ENCODE assay signal across 22 mouse cellular contexts in genomic region chr15:97746748-97747147, GRCm38 (mm10). TPM values are rescaled to one million over a fixed set of nuclear protein-coding genes. Genes with fewer than 3 reads are reported as not detected.
DNase-seq lines count a peak whose midpoint lies in the region; ATAC-seq and TF ChIP-seq lines count a peak whose summit lies in the region.
"Had no signal": no experiment of that assay in that cellular context is flagged by ENCODE, and none has a peak within 500 bp of the region (broad histone marks: within the 10 kb centered on the region; RNA-seq: fewer than 3 reads in every experiment).

No protein-coding gene starts in this region.

- TF ChIP-seq CTCF in testis, adult 2 months (IDR thresholded peaks at IDR 0.05; ENCODE audit: control insufficient read depth, insufficient read depth, insufficient replicate concordance, low read depth, low read length): no peak
- TF ChIP-seq CTCF in liver, embryonic 14.5 days (IDR thresholded peaks at IDR 0.05; ENCODE audit: low read depth): no peak

- no peaks in the 10 kb centered on the region for H3K27me3 ChIP-seq in testis, adult 2 months (ENCODE audit: control insufficient read depth, insufficient read depth, low read length)
- H3K27me3 ChIP-seq in erythroblast, embryonic 14.5 days (ENCODE audit: control insufficient read depth): no peaks in the 10 kb centered on the region
- H3K27me3 ChIP-seq in liver, embryonic 14.5 days (ENCODE audit: control insufficient read depth, insufficient read depth, low read length): no peaks in the 10 kb centered on the region
- H3K27me3 ChIP-seq: embryonic facial prominence, embryonic 12.5 days; heart, embryonic 15.5 days had no signal

- peak; percentile 78; the same call in 1 of the 2 replicates for TF ChIP-seq POLR2A in testis, adult 2 months (IDR thresholded peaks at IDR 0.05; ENCODE audit: control insufficient read depth, low read depth, low read length)

- no peak overlapping the region for H3K9ac ChIP-seq in liver, embryonic 14.5 days (replicated peaks)
- H3K9ac ChIP-seq: embryonic facial prominence, embryonic 12.5 days; heart, embryonic 15.5 days; hindbrain, embryonic 13.5 days had no signal

- peaks cover 9% of the 10 kb centered on the region for H3K4me1 ChIP-seq in testis, adult 2 months (ENCODE audit: control insufficient read depth, insufficient read depth, low read length)
- H3K4me1 ChIP-seq in erythroblast, embryonic 14.5 days (ENCODE audit: control insufficient read depth): peaks cover 56% of the 10 kb centered on the region
- H3K4me1 ChIP-seq in liver, embryonic 14.5 days (replicated peaks; ENCODE audit: control insufficient read depth in 2 of 2, insufficient read depth in 2 of 2, low read length in 1 of 2): peaks cover 3 to 25% of the 10 kb centered on the region in 2 experiments; a peak in 3 of 4 replicates

- H3K36me3 ChIP-seq in testis, adult 2 months (ENCODE audit: control insufficient read depth, insufficient read depth, low read length): no peaks in the 10 kb centered on the region
- H3K36me3 ChIP-seq in erythroblast, embryonic 14.5 days (ENCODE audit: control insufficient read depth): no peaks in the 10 kb centered on the region
- H3K36me3 ChIP-seq in liver, embryonic 14.5 days (replicated peaks; ENCODE audit: control insufficient read depth, insufficient read depth, low read depth): no peaks in the 10 kb centered on the region
- H3K36me3 ChIP-seq: embryonic facial prominence, embryonic 12.5 days; forebrain, embryonic 10.5 days; hindbrain, embryonic 13.5 days had no signal

- peak; percentile 53 for ATAC-seq in liver, embryonic 14.5 days (ENCODE audit: insufficient read depth)
- ATAC-seq in megakaryocyte progenitor cell, adult 5-6 weeks (replicated peaks; ENCODE audit: poor library complexity): peak; percentile 15
- ATAC-seq: forebrain, embryonic 14.5 days; hindbrain, postnatal 0 days had no signal

- 64% methylated on average over 24 of the region's 24 CpGs for WGBS in liver, embryonic 14.5 days (ENCODE audit: insufficient replicate concordance)

- TF ChIP-seq EP300 in liver, embryonic 14.5 days (IDR thresholded peaks at IDR 0.05; ENCODE audit: low read depth): peak; percentile 69

- no peak for DNase-seq in testis, postnatal 14 days (ENCODE audit: low spot score)
- DNase-seq in liver, embryonic 14.5 days (ENCODE audit: low read depth in 3 of 3, low spot score in 3 of 3): peak in 2 of 3 experiments; percentile 31 to 34
- DNase-seq in ovary, adult 18-20 months (ENCODE audit: low spot score): no peak
- no peak for DNase-seq in adrenal gland, adult (ENCODE audit: inconsistent age in 2 of 2, low spot score in 1 of 2)
- DNase-seq in kidney, postnatal 10 days: no peak
- DNase-seq: adrenal gland, postnatal 10 days; cerebellum, adult 11-12 months; cerebellum, adult 9-10 months; cerebellum, postnatal 25 days; gastrocnemius, postnatal 36 days; heart, adult 18-20 months; heart, postnatal 14 days had no signal

- H3K9me3 ChIP-seq in erythroblast, embryonic 14.5 days (ENCODE audit: control insufficient read depth, low read length): no peaks in the 10 kb centered on the region
- no peaks in the 10 kb centered on the region for H3K9me3 ChIP-seq in liver, embryonic 14.5 days (ENCODE audit: control insufficient read depth, low read length)
- H3K9me3 ChIP-seq: embryonic facial prominence, embryonic 12.5 days; forebrain, embryonic 10.5 days; heart, embryonic 15.5 days; hindbrain, embryonic 13.5 days had no signal

- H3K4me2 ChIP-seq in liver, embryonic 14.5 days (ENCODE audit: low read depth): peak overlapping the region; percentile 2
- H3K4me2 ChIP-seq: embryonic facial prominence, embryonic 12.5 days; heart, embryonic 11.5 days; heart, embryonic 15.5 days; hindbrain, embryonic 13.5 days had no signal

- peak overlapping the region; percentile 83 for H3K4me3 ChIP-seq in testis, adult 2 months (ENCODE audit: control insufficient read depth, low read depth, low read length)
- peak overlapping the region; percentile 26 for H3K4me3 ChIP-seq in erythroblast, embryonic 14.5 days (replicated peaks)
- H3K4me3 ChIP-seq in liver, embryonic 14.5 days (ENCODE audit: insufficient read depth in 1 of 2, low read depth in 2 of 2, low read length in 2 of 2): no peak overlapping the region
- H3K4me3 ChIP-seq: embryonic facial prominence, embryonic 12.5 days; forebrain, embryonic 10.5 days; heart, embryonic 15.5 days; hindbrain, embryonic 13.5 days had no signal

- peak overlapping the region; percentile 75; the same call in 1 of the 2 replicates for H3K27ac ChIP-seq in testis, adult 2 months (ENCODE audit: control insufficient read depth, insufficient read depth, low read depth, low read length)
- no peak overlapping the region for H3K27ac ChIP-seq in liver, embryonic 14.5 days
- H3K27ac ChIP-seq: embryonic facial prominence, embryonic 12.5 days; forebrain, embryonic 10.5 days; heart, embryonic 15.5 days; hindbrain, embryonic 13.5 days; hindbrain, postnatal 0 days had no signal

RNA-seq across cellular contexts. Expression of gene Endou, which starts 15.6 kb away (rescaled TPM):
- polyA plus RNA-seq in testis, adult 2 months (2012; rRNA removed): 0.89 and 1.1 TPM in 2 replicates
- polyA plus RNA-seq in erythroblast, embryonic 14.5 days (2012): not detected in 2 replicates
- polyA plus RNA-seq in liver, embryonic 14.5 days (2012; rRNA removed): 0.01 and 0.02 TPM in 2 replicates
- not detected in 2 replicates for polyA plus RNA-seq in liver, embryonic 14.5 days (2014; fragmentation: Nextera tagmentation; extraction: Ambion mirVana)
- 0.46 and 0.86 TPM in 2 replicates for total RNA-seq in megakaryocyte progenitor cell, adult 5-6 weeks (2015)
- total RNA-seq in megakaryocyte progenitor cell, adult 5-6 weeks (2017): 1.7 and 2.3 TPM in 2 replicates
- polyA plus RNA-seq: heart, embryonic 11.5 days had no signal

RNA-seq across cellular contexts. Expression of gene Rapgef3, which starts 21.0 kb away (rescaled TPM):
- polyA plus RNA-seq in testis, adult 2 months (2012; rRNA removed): 16.1 and 16.3 TPM in 2 replicates
- 0.04 TPM in 1 of 2 replicates, not detected in the other for polyA plus RNA-seq in erythroblast, embryonic 14.5 days (2012)
- polyA plus RNA-seq in liver, embryonic 14.5 days (2012; rRNA removed): 2.2 and 2.3 TPM in 2 replicates
- 0.84 and 0.95 TPM in 2 replicates for polyA plus RNA-seq in liver, embryonic 14.5 days (2014; fragmentation: Nextera tagmentation; extraction: Ambion mirVana)
- total RNA-seq in megakaryocyte progenitor cell, adult 5-6 weeks (2015): 4.0 and 4.5 TPM in 2 replicates
- 11.7 and 12.0 TPM in 2 replicates for total RNA-seq in megakaryocyte progenitor cell, adult 5-6 weeks (2017)

RNA-seq across cellular contexts. Expression of gene Slc48a1, which starts 31.6 kb away (rescaled TPM):
- 16.3 and 17.0 TPM in 2 replicates for polyA plus RNA-seq in testis, adult 2 months (2012; rRNA removed)
- polyA plus RNA-seq in erythroblast, embryonic 14.5 days (2012): 32.7 and 39.5 TPM in 2 replicates
- 35.0 and 47.8 TPM in 2 replicates for polyA plus RNA-seq in liver, embryonic 14.5 days (2012; rRNA removed)
- 73.9 and 74.7 TPM in 2 replicates for polyA plus RNA-seq in liver, embryonic 14.5 days (2014; fragmentation: Nextera tagmentation; extraction: Ambion mirVana)
- 83.0 and 94.4 TPM in 2 replicates for total RNA-seq in megakaryocyte progenitor cell, adult 5-6 weeks (2015)
- 62.7 and 70.0 TPM in 2 replicates for total RNA-seq in megakaryocyte progenitor cell, adult 5-6 weeks (2017)

RNA-seq across cellular contexts. Expression of gene Rpap3, which starts 41.1 kb away (rescaled TPM):
- polyA plus RNA-seq in testis, adult 2 months (2012; rRNA removed): 3.7 and 3.9 TPM in 2 replicates
- 0.29 and 0.42 TPM in 2 replicates for polyA plus RNA-seq in erythroblast, embryonic 14.5 days (2012)
- 3.4 and 6.8 TPM in 2 replicates for polyA plus RNA-seq in liver, embryonic 14.5 days (2012; rRNA removed)
- polyA plus RNA-seq in liver, embryonic 14.5 days (2014; fragmentation: Nextera tagmentation; extraction: Ambion mirVana): 11.2 and 11.4 TPM in 2 replicates
- total RNA-seq in megakaryocyte progenitor cell, adult 5-6 weeks (2015): 20.7 and 21.9 TPM in 2 replicates
- 36.0 and 46.6 TPM in 2 replicates for total RNA-seq in megakaryocyte progenitor cell, adult 5-6 weeks (2017)

Comparison
In these comparisons a context has a peak if more than half of its experiments do, and no peak if none do; other contexts are left out.
1. H3K4me3 ChIP-seq: peak in testis, adult 2 months (single experiment) and erythroblast, embryonic 14.5 days (single experiment); none in liver, embryonic 14.5 days (0 of 2).
2. DNase-seq: peak in liver, embryonic 14.5 days (2 of 3); none in testis, postnatal 14 days (single experiment), ovary, adult 18-20 months (single experiment), adrenal gland, adult (0 of 2) and kidney, postnatal 10 days (single experiment).